Mouse (Mus musculus) thymus, adult 2 months (tissue): ENCODE data around the gene Gpr84.

Experiments used
- CTCF ChIP-seq: fragments of 200-500 bp; IDR thresholded peaks from 2 replicates; pipeline ENCODE4 v1.5.1; 2012; ENCODE audit warnings: mild to moderate bottlenecking, control low read depth, low read length, moderate library complexity, borderline replicate concordance; ENCODE audit not compliant: control insufficient read depth, poor library complexity, insufficient read depth; ENCODE audit errors: extremely low read depth
- POLR2A ChIP-seq: fragments of 200-500 bp; IDR thresholded peaks from 2 replicates; pipeline ENCODE4 v1.6.1; 2012; ENCODE audit warnings: mild to moderate bottlenecking, low read length, control low read depth, moderate library complexity; ENCODE audit not compliant: control insufficient read depth, poor library complexity, insufficient read depth; ENCODE audit errors: extremely low read depth

- TF ChIP-seq CTCF (no peak), POLR2A (no peak)
Observed at GRCm38 (mm10) chr15:103284066-103284465, 26.3 kb downstream of the Gpr84 start.
